10 mouse cellular contexts compared by ENCODE assay signal in the genomic region with DNA sequence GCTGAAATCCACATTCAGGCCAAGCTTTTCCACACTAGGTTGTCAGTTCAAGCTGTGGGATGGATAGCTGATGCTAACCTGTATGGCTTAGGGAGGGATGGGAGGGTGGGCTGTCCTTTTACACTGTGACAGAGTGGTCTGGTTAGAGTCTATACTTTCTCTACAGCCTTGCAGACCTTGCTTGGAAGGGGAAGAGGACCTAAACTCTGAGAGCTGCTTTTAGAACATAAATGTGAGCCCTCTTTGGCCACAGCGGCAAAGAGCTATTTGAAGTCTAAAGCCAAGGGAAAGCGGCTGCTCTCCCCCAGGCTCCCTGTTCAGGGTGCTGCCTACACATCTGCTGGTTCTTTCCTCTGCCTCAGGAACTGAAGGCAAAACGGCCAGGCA. TPM values are rescaled to one million over a fixed set of nuclear protein-coding genes. Genes with fewer than 3 reads are reported as not detected.
DNase-seq lines count a peak whose midpoint lies in the region; ATAC-seq and TF ChIP-seq lines count a peak whose summit lies in the region.
"Had no signal": no experiment of that assay in that cellular context is flagged by ENCODE, and none has a peak within 500 bp of the region (broad histone marks: within the 10 kb centered on the region; RNA-seq: fewer than 3 reads in every experiment).

No protein-coding gene starts in this region.

- no peak for TF ChIP-seq CTCF in hindbrain, postnatal 0 days (IDR thresholded peaks at IDR 0.05; ENCODE audit: low read depth)

- H3K27me3 ChIP-seq in hindbrain, postnatal 0 days (ENCODE audit: insufficient read depth, low read length) = no peaks in the 10 kb centered on the region
- no peaks in the 10 kb centered on the region for H3K27me3 ChIP-seq in hindbrain, embryonic 12.5 days
- no peaks in the 10 kb centered on the region for H3K27me3 ChIP-seq in intestine, embryonic 16.5 days (replicated peaks; ENCODE audit: control insufficient read depth, insufficient read depth, low read length)

- no peak for ATAC-seq in hindbrain, postnatal 0 days
- no peak for ATAC-seq in hindbrain, embryonic 12.5 days (ENCODE audit: low FRiP score)
- no peak for ATAC-seq in intestine, embryonic 16.5 days
- no peak for ATAC-seq in cerebellum, adult (ENCODE audit: insufficient number of reproducible peaks, low FRiP score, low TSS enrichment)

- WGBS in hindbrain, postnatal 0 days = 62% methylated on average over 3 of the region's 3 CpGs
- WGBS in hindbrain, embryonic 12.5 days = 49% methylated on average over 3 of the region's 3 CpGs
- 15% methylated on average over 3 of the region's 3 CpGs for WGBS in intestine, embryonic 16.5 days

- no peak for DNase-seq in hindbrain, postnatal 0 days (ENCODE audit: low spot score)
- DNase-seq in thymus, postnatal 14 days = peak; percentile 44
- no peak for DNase-seq in thymus, postnatal 0 days (ENCODE audit: low spot score)
- no peak for DNase-seq in adrenal gland, adult (ENCODE audit: inconsistent age in 2 of 2, low spot score in 1 of 2)
- DNase-seq in cerebellum, adult 9-11 months = no peak
- DNase-seq: cerebellum, postnatal 14 days; gastrocnemius, postnatal 10 days had no signal

- H3K4me3 ChIP-seq in hindbrain, postnatal 0 days (ENCODE audit: low read length) = 0 out of 2 replicates have a peak overlapping the region, but pooled peaks have one; percentile 3
- H3K4me3 ChIP-seq in hindbrain, embryonic 12.5 days = no peak overlapping the region
- H3K4me3 ChIP-seq in intestine, embryonic 16.5 days (ENCODE audit: low read length) = peak overlapping the region; percentile 57

- H3K27ac ChIP-seq in hindbrain, postnatal 0 days = no peak overlapping the region
- H3K27ac ChIP-seq in hindbrain, embryonic 12.5 days = no peak overlapping the region
- H3K27ac ChIP-seq in intestine, embryonic 16.5 days (ENCODE audit: low read length) = peak overlapping the region; percentile 90

- H3K9ac ChIP-seq in hindbrain, postnatal 0 days (replicated peaks; ENCODE audit: low read length) = no peak overlapping the region
- no peak overlapping the region for H3K9ac ChIP-seq in hindbrain, embryonic 12.5 days
- H3K9ac ChIP-seq in intestine, embryonic 16.5 days (ENCODE audit: low read depth, low read length) = peak overlapping the region; percentile 71

- H3K36me3 ChIP-seq in hindbrain, postnatal 0 days (ENCODE audit: insufficient read depth, low read length) = no peaks in the 10 kb centered on the region
- 0 out of 2 replicates have a peak, but pooled peaks cover 5% of the 10 kb centered on the region for H3K36me3 ChIP-seq in hindbrain, embryonic 12.5 days
- H3K36me3 ChIP-seq in intestine, embryonic 16.5 days (ENCODE audit: control insufficient read depth, insufficient read depth, low read length) = no peaks in the 10 kb centered on the region

- no peaks in the 10 kb centered on the region for H3K9me3 ChIP-seq in hindbrain, postnatal 0 days (ENCODE audit: low read length)
- H3K9me3 ChIP-seq in hindbrain, embryonic 12.5 days (replicated peaks) = no peaks in the 10 kb centered on the region
- H3K9me3 ChIP-seq in intestine, embryonic 16.5 days (ENCODE audit: control insufficient read depth, low read length) = no peaks in the 10 kb centered on the region

- peak overlapping the region; percentile 16; the same call in 1 of the 2 replicates for H3K4me2 ChIP-seq in hindbrain, postnatal 0 days (ENCODE audit: low read depth, low read length)
- no peak overlapping the region; the same call in 1 of the 2 replicates for H3K4me2 ChIP-seq in hindbrain, embryonic 12.5 days (replicated peaks)
- H3K4me2 ChIP-seq in intestine, embryonic 16.5 days (ENCODE audit: low read depth, low read length) = peak overlapping the region; percentile 59

- no peaks in the 10 kb centered on the region for H3K4me1 ChIP-seq in hindbrain, postnatal 0 days (ENCODE audit: insufficient read depth, low read length)
- H3K4me1 ChIP-seq in hindbrain, embryonic 12.5 days = peaks cover 14% of the 10 kb centered on the region
- peaks cover 19% of the 10 kb centered on the region for H3K4me1 ChIP-seq in intestine, embryonic 16.5 days (ENCODE audit: control insufficient read depth, insufficient read depth, low read length)

RNA-seq across cellular contexts. Expression of a gene that starts 40.8 kb away (rescaled TPM):
- 1.8 and 2.6 TPM in 2 replicates for total RNA-seq in hindbrain, postnatal 0 days (2014; rRNA removed)
- 6.4 and 7.2 TPM in 2 replicates for polyA plus RNA-seq in hindbrain, postnatal 0 days (2015; fragmentation: Nextera tagmentation; extraction: Ambion mirVana)
- polyA plus RNA-seq in hindbrain, embryonic 12.5 days (2016; fragmentation: Nextera tagmentation; extraction: Ambion mirVana) = 9.7 and 10.2 TPM in 2 replicates
- polyA plus RNA-seq in thymus, postnatal 0 days (2015; fragmentation: Nextera tagmentation; extraction: Ambion mirVana) = 16.1 and 17.2 TPM in 2 replicates
- polyA plus RNA-seq in intestine, embryonic 16.5 days (2015; fragmentation: Nextera tagmentation; extraction: Ambion mirVana) = 9.3 and 11.4 TPM in 2 replicates

RNA-seq across cellular contexts. Expression of a gene that starts 41.0 kb away (rescaled TPM):
- 21.9 and 34.2 TPM in 2 replicates for total RNA-seq in hindbrain, postnatal 0 days (2014; rRNA removed)
- 67.3 and 67.7 TPM in 2 replicates for polyA plus RNA-seq in hindbrain, postnatal 0 days (2015; fragmentation: Nextera tagmentation; extraction: Ambion mirVana)
- 67.3 and 76.2 TPM in 2 replicates for polyA plus RNA-seq in hindbrain, embryonic 12.5 days (2016; fragmentation: Nextera tagmentation; extraction: Ambion mirVana)
- polyA plus RNA-seq in thymus, postnatal 0 days (2015; fragmentation: Nextera tagmentation; extraction: Ambion mirVana) = 73.8 and 89.6 TPM in 2 replicates
- 45.2 and 56.8 TPM in 2 replicates for polyA plus RNA-seq in intestine, embryonic 16.5 days (2015; fragmentation: Nextera tagmentation; extraction: Ambion mirVana)
